Mouse (Mus musculus): Measurements from ENCODE around the gene Olfr671.

DNA sequence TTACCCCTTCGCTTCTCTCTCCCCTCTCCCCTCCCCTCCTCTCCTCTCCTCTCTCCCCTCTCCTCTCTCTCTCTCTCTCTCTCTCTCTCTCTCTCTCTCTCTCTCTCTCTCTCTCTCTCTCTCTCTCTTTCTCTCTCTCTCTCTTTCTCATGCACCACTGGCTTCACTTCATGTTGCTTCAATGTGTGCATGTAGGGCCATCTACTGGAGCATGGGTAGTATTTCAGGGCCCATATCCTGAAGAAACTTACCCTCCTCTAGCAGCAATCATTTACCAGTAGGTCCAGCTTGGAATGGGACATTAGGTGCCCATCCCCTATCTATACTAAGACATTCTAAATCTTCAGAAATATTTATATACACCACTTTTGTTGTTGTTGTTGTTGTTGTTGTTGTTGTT, 43.6 kb upstream of the Olfr671 start:
- no peak for TF ChIP-seq POLR2A (IDR thresholded peaks at IDR 0.05; ENCODE audit: control insufficient read depth, extremely low read depth, insufficient read depth, low read length, poor library complexity)
- no peak for TF ChIP-seq CTCF (IDR thresholded peaks at IDR 0.05; ENCODE audit: borderline replicate concordance, control insufficient read depth, extremely low read depth, insufficient read depth, low read length, poor library complexity)
